Mouse (Mus musculus) lung, embryonic 16.5 days (tissue): ENCODE measurements around the gene Zbtb12. TPM values are rescaled to one million over a fixed set of nuclear protein-coding genes. Genes with fewer than 3 reads are reported as not detected.

ENCODE experiments used
- ATAC-seq: fragments of 200-750 bp; cut with Nextera tagmentation; 2 replicates; pipeline ENCODE4 v1.8.0; 2017; ENCODE audit warnings: low read depth, mild to moderate bottlenecking, moderate library complexity
- H3K27ac ChIP-seq: fragments of 300-500 bp; sonication (generic); 2 replicates; pipeline ENCODE4 v1.5.1; 2014; ENCODE audit warnings: mild to moderate bottlenecking, control low read depth, low read length
- H3K27me3 ChIP-seq: fragments of 300-500 bp; sonication (generic); 2 replicates; pipeline ENCODE4 v1.6.1; 2014; ENCODE audit warnings: low read depth, low read length, mixed read lengths; ENCODE audit not compliant: control insufficient read depth, insufficient read depth
- H3K36me3 ChIP-seq: fragments of 300-500 bp; sonication (generic); 2 replicates; pipeline ENCODE4 v1.6.1; 2014; ENCODE audit warnings: low read length; ENCODE audit not compliant: control insufficient read depth, insufficient read depth
- H3K4me1 ChIP-seq: fragments of 300-500 bp; sonication (generic); replicated peaks from 2 replicates; pipeline ENCODE4 v1.6.1; 2014; ENCODE audit warnings: low read length, mixed read lengths; ENCODE audit not compliant: control insufficient read depth, insufficient read depth
- H3K4me2 ChIP-seq: fragments of 300-500 bp; sonication (generic); 2 replicates; pipeline ENCODE4 v1.6.1; 2014; ENCODE audit warnings: low read depth, low read length, control low read depth
- H3K4me3 ChIP-seq: fragments of 300-500 bp; sonication (generic); 2 replicates; pipeline ENCODE4 v1.5.1; 2014; ENCODE audit warnings: mild to moderate bottlenecking, low read length, control low read depth
- H3K9ac ChIP-seq: fragments of 300-500 bp; sonication (generic); 2 replicates; pipeline ENCODE4 v1.6.1; 2014; ENCODE audit warnings: low read length, control low read depth
- H3K9me3 ChIP-seq: fragments of 300-500 bp; sonication (generic); 2 replicates; pipeline ENCODE4 v1.6.1; 2016; ENCODE audit warnings: low read length; ENCODE audit not compliant: control insufficient read depth
- WGBS: fragments of 180-500 bp; shearing (Covaris S2); extraction: QIAGEN DNeasy Blood & Tissue Kit; methylation state at CpG from one replicate; pipeline ENCODE4 v1.1.7; 2014; 5-methylcytosine and 5-hydroxymethylcytosine counted together
- polyA plus RNA-seq: library from polyadenylated mRNA; unstranded; fragments of >200 nt; fragmentation: Nextera tagmentation; extraction: Ambion mirVana; gene quantifications from 2 replicates; pipeline ENCODE4 v1.2.1, GENCODE M21; 2015

Gene Zbtb12
- polyA plus RNA-seq, 1 experiment from 2014 or later, result 2.3 TPM

GRCm38 (mm10) chr17:34887942-34888341 lies 8.7 kb downstream of the Zbtb12 start:
- Histone ChIP-seq H3K4me2 (no peak overlapping the region), H3K27ac (no peak overlapping the region), H3K27me3 (no peaks in the 10 kb centered on the region), H3K4me3 (no peak overlapping the region), H3K4me1 (no peaks in the 10 kb centered on the region), H3K9ac (no peak overlapping the region), H3K9me3 (no peaks in the 10 kb centered on the region), H3K36me3 (no peaks in the 10 kb centered on the region)
- no peak for ATAC-seq
- WGBS, result 82% methylated on average over 5 of the region's 5 CpGs

GRCm38 (mm10) chr17:34890074-34890743 lies 10.9 kb downstream of the Zbtb12 start:
- ATAC-seq, result no peak
- 80% methylated on average over 12 of the region's 12 CpGs for WGBS
- H3K4me3 ChIP-seq, result no peak overlapping the region
- no peaks in the 10 kb centered on the region for H3K27me3 ChIP-seq
- no peaks in the 10 kb centered on the region for H3K9me3 ChIP-seq
- H3K36me3 ChIP-seq, result no peaks in the 10 kb centered on the region
- no peak overlapping the region for H3K9ac ChIP-seq
- no peak overlapping the region for H3K4me2 ChIP-seq
- no peak overlapping the region for H3K27ac ChIP-seq
- H3K4me1 ChIP-seq, result peaks cover 4% of the 10 kb centered on the region; the same call in 1 of the 2 replicates

GRCm38 (mm10) chr17:34891377-34891776 lies 12.1 kb downstream of the Zbtb12 start:
- 89% methylated on average over 2 of the region's 2 CpGs for WGBS
- H3K4me2 ChIP-seq, result no peak overlapping the region

GRCm38 (mm10) chr17:34893072-34893824 lies 14.0 kb downstream of the Zbtb12 start:
- Histone ChIP-seq H3K9ac (peak overlapping the region; percentile 70), H3K4me3 (peak overlapping the region; percentile 71), H3K4me1 (peaks cover 26% of the 10 kb centered on the region), H3K36me3 (peaks cover 8% of the 10 kb centered on the region), H3K27ac (peak overlapping the region; percentile 53; the same call in 1 of the 2 replicates), H3K4me2 (peak overlapping the region; percentile 78), H3K27me3 (no peaks in the 10 kb centered on the region), H3K9me3 (no peaks in the 10 kb centered on the region)
- WGBS, result 74% methylated on average over 12 of the region's 12 CpGs
- ATAC-seq, result no peak

More at GRCm38 (mm10) chr17:34891377-34891776, 12.1 kb downstream of the Zbtb12 start:
- Histone ChIP-seq H3K4me3 (no peak overlapping the region), H3K9ac (no peak overlapping the region), H3K27ac (no peak overlapping the region), H3K4me1 (peaks cover 16% of the 10 kb centered on the region), H3K27me3 (no peaks in the 10 kb centered on the region), H3K9me3 (no peaks in the 10 kb centered on the region), H3K36me3 (peaks cover 7% of the 10 kb centered on the region)
- no peak for ATAC-seq

GRCm38 (mm10) chr17:34894074-34894597 lies 14.9 kb downstream of the Zbtb12 start:
- H3K36me3 ChIP-seq, result peaks cover 8% of the 10 kb centered on the region
- peak; percentile 93 for ATAC-seq
- H3K4me1 ChIP-seq, result peaks cover 26% of the 10 kb centered on the region
- H3K9me3 ChIP-seq, result no peaks in the 10 kb centered on the region
- peak overlapping the region; percentile 71 for H3K4me3 ChIP-seq
- WGBS, result under 1% methylated on average over 24 of the region's 51 CpGs
- no peaks in the 10 kb centered on the region for H3K27me3 ChIP-seq
- H3K27ac ChIP-seq, result peak overlapping the region; percentile 92
- peak overlapping the region; percentile 84 for H3K4me2 ChIP-seq
- peak overlapping the region; percentile 87 for H3K9ac ChIP-seq

GRCm38 (mm10) chr17:34894801-34895530 lies 15.7 kb downstream of the Zbtb12 start:
- peak overlapping the region; percentile 71 for H3K4me3 ChIP-seq
- H3K9ac ChIP-seq, result peak overlapping the region; percentile 87
- H3K27ac ChIP-seq, result peak overlapping the region; percentile 92
- WGBS, result 6% methylated on average over 42 of the region's 51 CpGs
- peaks cover 8% of the 10 kb centered on the region for H3K36me3 ChIP-seq
- no peaks in the 10 kb centered on the region for H3K27me3 ChIP-seq
- peak; percentile 8; the same call in 1 of the 2 replicates for ATAC-seq
- H3K4me2 ChIP-seq, result peak overlapping the region; percentile 84
- H3K4me1 ChIP-seq, result peaks cover 26% of the 10 kb centered on the region
- H3K9me3 ChIP-seq, result no peaks in the 10 kb centered on the region

GRCm38 (mm10) chr17:34895724-34896123 lies 16.4 kb downstream of the Zbtb12 start:
- H3K9me3 ChIP-seq, result no peaks in the 10 kb centered on the region
- peak overlapping the region; percentile 84; the same call in 1 of the 2 replicates for H3K4me2 ChIP-seq
- peak overlapping the region; percentile 35; the same call in 1 of the 2 replicates for H3K9ac ChIP-seq
- no peak for ATAC-seq
- peak overlapping the region; percentile 71; the same call in 1 of the 2 replicates for H3K4me3 ChIP-seq
- H3K4me1 ChIP-seq, result peaks cover 30% of the 10 kb centered on the region
- no peaks in the 10 kb centered on the region for H3K27me3 ChIP-seq
- WGBS, result 92% methylated on average over 15 of the region's 15 CpGs
- no peak overlapping the region; the same call in 1 of the 2 replicates for H3K27ac ChIP-seq
- H3K36me3 ChIP-seq, result peaks cover 8% of the 10 kb centered on the region

GRCm38 (mm10) chr17:34896366-34896765 lies 17.1 kb downstream of the Zbtb12 start:
- Histone ChIP-seq H3K4me1 (peaks cover 30% of the 10 kb centered on the region), H3K9ac (no peak overlapping the region), H3K36me3 (peaks cover 8% of the 10 kb centered on the region), H3K27ac (no peak overlapping the region), H3K4me2 (no peak overlapping the region), H3K9me3 (no peaks in the 10 kb centered on the region), H3K27me3 (no peaks in the 10 kb centered on the region), H3K4me3 (no peak overlapping the region)
- no peak for ATAC-seq
- WGBS, result 78% methylated on average over 17 of the region's 17 CpGs
